Mouse (Mus musculus): Measurements from ENCODE around the gene Ccdc92. TPM values are rescaled to one million over a fixed set of nuclear protein-coding genes. Genes with fewer than 3 reads are reported as not detected.

The Ccdc92 gene
- total RNA-seq, 2 experiments from 2014 or later = 0.74 to 0.81 TPM

DNA sequence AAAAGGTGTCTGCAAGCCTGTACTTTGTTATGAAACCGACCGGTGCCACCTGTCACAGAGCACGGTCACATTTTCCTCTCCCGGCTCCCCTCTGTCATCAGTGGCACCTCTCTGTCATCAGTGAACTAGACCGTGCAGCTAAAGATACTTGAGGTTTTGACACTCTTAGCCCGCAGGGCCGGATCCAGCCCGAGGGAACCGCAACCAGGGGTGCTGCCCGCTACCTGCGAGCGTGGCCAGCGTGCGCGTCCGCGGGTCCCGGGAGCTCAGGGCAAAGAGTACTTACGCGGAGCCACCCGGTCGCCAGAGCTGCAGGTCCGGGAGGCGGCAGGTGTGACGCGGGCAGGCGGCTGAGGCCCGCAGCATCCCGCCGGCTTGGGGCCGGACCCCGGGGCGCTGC lies 761 bp downstream of the Ccdc92 start:
- intact Hi-C loops (cut with DNase I) = no loop called here
- no peak for DNase-seq

DNA sequence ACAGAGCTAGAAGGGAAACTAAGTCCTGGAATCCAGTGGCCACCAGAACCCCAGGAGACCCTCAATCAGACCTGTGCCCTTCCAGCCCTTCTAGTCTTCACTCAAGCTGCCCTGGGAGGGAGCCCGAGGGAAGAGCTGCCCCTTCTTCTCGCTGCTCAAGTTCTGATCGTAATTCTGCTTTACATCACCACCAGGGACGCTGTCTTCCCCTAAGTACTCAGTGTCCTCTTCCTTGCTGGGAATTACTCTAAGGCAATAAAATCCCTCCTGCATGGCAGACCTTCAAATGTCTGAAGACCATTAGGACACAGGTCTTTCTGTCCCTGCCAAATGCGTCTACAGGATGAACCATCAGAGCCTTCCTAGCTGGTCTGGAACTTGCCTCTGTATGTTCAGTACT lies 2.2 kb downstream of the Ccdc92 start:
- DNase-seq = no peak
- intact Hi-C loops (cut with DNase I) = no loop called here

DNA sequence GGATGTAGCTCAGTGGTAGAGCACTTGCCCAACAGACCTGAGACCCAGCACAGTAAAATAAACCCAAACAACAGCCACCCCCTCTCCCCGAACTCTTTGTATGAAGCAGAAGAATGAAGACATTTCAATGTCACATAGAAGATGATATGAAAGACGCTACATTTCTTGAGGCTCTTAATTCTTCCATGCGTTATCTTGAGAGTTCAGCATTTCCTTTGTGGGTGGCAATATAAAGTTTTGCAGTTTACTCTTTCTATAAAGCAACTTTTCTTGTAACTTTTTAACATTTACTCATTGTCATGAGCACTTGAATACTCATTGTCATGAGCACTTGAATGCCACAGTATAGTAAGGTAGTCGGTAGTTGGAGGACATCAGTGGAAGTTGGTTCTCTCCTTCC lies 8.0 kb downstream of the Ccdc92 start:
- no peak for DNase-seq
- intact Hi-C loops (cut with DNase I) = no loop called here

DNA sequence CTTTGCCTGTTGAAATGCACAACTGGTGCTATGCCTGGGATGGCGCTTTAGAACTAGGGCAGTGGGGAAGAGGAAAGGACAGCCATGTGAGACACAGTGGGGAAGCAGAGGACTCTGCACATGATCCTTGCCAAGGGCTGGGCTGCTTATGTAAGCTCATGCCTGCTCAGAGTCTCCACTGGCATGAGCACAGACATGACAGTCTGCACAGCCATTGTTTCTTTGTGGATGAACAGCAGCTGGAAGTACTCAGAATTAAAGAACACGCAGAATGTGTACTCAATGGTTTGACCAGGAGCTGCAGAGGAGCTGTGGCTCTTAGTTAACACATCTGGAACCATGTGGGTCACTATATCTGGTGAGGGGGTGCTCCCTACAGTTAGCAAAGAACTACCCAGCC lies 9.1 kb downstream of the Ccdc92 start:
- peak in 1 of 2 experiments; percentile 16 for DNase-seq
- intact Hi-C loops (cut with DNase I) = no loop called here

DNA sequence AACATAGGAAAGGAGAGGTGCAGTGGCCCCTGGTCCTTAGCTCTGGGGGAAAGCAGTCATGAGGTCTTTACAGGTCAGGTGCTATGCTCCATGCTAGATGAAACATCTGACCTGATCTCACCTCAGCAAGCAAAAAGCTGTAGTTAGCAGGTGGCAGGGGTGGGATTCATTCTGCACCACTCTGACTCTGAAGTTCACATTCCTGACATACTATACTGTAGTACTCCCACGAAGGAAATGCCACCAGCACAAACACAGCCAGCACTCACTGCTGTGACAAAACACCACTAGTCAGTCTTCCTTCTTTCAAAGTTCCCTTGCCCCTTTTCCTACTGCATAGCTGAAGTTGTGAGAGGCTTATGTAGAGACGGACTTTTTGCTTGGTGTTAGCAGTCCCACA lies 9.9 kb downstream of the Ccdc92 start:
- intact Hi-C loops (cut with DNase I) = no loop called here
- DNase-seq = no peak

DNA sequence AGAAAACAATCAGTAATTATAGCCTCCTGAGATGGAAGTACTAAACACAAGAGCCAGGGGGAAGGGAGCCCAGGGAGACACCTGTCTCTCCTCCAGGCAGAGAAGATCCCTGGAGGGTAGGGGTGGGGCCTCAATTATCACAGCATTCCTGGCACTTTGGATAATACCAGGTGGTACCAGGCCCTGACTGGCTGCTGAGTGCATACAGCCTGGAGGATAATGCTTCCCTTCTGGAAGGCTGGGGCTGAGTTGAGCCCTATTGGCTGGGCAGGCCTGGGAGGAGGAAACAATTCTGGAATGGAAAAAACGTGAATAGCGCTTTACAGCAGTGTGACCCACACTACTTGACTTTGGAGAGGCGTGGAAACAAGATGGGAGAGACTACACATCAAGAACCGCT lies 10.7 kb downstream of the Ccdc92 start:
- no peak for DNase-seq
- intact Hi-C loops (cut with DNase I) = no loop called here

DNA sequence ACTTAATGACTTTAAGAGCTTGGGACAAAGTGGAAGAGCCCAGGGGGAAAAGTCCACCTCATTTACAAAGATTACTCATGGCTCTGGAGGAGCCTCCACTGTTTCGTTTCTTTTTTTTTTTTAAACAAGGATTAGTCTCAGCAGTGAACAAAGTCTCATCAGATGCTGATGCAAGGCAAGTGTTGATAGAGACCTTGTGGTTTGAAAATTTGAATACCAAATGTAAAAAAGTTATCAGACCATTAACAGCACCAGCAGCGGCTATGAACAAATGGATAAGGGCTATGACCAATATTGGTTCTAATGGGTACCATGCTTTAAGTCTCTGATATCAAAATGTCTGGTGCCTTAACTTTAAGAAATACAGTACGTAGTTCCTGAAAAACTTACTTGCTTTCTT lies 13.2 kb downstream of the Ccdc92 start:
- no peak for DNase-seq
- intact Hi-C loops (cut with DNase I) = no loop called here

DNA sequence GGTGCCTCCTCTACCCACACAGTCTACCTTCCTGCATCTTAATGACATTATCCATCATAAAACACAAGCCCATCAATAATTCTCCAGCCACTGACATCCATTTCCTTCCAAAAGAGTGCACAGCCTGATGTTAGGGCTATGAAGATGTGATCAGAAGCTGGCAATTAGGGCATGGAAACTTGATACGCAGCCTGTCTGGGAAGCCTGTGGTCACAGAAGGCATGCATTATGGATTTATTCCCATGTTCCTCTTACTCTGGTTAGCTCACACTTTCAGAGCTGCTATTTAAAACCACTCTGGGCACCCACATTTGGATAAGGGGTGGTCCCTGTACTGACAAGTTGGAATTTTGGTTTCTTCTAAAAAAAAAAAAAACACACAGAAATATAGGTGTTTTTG lies 15.2 kb downstream of the Ccdc92 start:
- intact Hi-C loops (cut with DNase I) = no loop called here
- no peak for DNase-seq

DNA sequence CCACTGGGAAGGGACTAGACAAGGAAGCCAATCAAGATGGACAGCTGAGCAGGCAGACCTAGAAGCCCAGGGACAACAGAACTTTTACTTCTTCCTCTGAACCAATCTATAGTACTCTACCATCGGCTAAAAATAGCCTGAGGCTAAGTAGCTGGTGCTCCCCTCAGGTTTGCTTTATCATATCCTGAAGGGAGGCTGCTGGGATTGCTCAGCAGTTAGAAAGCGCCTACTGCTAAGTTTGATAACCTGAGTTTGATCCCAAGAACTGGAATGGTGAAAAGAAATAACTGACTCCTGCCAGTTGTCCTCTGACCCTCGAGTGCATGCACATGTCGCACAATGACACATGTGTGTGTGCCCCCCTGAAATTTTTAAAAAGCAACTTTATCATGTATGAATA lies 17.3 kb downstream of the Ccdc92 start:
- DNase-seq = no peak
- intact Hi-C loops (cut with DNase I) = no loop called here

DNA sequence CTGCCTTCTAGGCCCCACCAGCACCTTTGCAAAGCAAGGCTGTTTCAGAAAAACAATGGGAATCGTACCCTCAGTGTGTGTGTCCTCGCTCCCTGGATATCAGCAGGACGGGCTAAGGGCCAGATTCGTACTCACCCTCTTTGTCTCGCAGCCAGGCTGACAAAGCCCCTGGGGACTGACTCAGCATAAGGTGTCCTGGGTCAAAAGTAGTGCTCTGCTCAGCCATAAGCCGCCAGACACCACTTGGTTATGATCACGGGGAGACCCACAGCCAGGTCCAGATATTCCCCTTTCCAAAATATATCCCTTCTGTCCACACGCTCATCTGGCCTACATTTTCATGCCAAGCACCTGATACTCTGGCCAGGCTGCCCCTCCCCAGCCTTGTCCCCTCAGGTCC lies 18.8 kb downstream of the Ccdc92 start:
- intact Hi-C loops (cut with DNase I) = no loop called here
- peak; percentile 33 to 40 for DNase-seq

DNA sequence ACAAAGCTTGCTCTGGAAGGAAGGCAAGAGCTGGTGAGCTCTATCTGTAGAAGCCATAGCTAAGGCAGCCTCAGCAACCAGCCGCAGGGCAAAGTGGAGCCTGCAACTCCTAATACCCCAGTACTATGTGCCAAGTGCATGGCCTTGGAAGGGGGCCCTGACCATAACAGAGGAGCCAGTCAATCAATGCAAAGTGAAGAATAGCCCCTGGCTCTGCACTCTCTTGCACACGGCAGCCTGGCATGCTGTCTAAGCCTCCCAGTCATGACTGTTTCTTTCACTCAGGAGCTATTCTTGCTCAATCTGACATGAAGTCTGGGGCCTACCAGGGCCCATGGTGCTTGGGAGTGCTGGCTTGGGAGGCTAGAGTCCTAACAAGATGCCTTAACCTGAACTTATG lies 21.6 kb downstream of the Ccdc92 start:
- intact Hi-C loops (cut with DNase I) = no loop called here
- DNase-seq = no peak

DNA sequence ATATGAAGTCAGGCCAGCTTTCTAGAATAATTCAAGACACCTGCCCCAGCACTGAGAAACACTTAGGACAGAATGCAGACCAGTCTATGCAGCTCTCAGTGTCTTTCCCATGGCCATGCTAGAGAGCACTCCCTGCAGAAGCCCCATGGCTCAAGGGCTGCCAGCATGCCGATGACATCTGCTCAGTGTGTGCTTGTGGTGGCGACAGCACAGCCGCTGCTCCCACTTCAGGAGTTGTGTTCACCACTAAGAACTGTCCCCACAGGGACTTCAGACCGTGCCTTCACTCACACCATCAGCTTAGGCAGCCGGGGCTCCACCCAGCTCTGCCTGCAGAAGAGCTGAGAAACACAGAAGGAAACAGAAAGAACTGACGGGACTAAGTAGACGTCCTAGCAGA lies 22.0 kb downstream of the Ccdc92 start:
- intact Hi-C loops (cut with DNase I) = no loop called here
- peak; percentile 14 to 41 for DNase-seq

DNA sequence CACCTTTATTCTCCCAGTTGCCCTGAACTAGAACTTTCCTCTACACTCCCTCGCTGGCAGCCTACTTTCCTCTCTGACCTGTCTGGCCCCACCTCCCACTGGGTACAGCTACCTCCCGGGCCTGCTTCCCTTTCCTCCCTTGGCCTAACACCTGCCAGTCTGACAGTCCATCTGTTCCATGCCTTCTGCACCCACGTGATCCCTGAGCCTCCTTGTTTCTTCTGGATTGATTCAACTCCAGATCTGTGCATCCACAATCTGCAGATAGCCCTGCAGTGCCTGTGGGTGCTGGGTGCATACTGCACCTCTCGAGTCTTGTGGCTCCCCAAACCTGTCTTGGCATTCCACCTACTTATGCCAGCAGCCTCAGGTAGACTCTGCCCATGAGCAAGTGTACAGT lies 25.6 kb downstream of the Ccdc92 start:
- no peak for DNase-seq
- intact Hi-C loops (cut with DNase I) = no loop called here

DNA sequence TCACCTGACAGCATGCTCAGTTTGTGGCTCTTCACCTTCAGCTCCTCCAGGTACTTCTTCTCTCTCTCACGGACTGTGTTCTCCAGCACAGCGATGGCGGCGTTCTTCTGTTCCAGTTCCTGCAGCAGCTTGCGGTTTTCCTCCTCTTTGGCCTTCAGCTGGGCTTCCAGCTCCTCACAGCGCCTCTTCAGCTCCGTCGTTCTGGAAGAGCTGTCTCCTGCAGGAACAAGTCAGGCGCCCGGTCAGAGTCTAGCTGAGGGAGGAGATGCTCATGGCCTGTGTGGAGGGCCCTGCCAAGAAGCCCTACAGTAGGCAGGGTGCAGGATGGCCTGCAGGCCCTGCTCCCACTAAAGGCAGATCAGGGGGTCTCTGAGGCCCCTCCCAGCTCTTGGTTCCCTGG lies 26.1 kb downstream of the Ccdc92 start:
- DNase-seq = no peak
- intact Hi-C loops (cut with DNase I) = no loop called here

DNA sequence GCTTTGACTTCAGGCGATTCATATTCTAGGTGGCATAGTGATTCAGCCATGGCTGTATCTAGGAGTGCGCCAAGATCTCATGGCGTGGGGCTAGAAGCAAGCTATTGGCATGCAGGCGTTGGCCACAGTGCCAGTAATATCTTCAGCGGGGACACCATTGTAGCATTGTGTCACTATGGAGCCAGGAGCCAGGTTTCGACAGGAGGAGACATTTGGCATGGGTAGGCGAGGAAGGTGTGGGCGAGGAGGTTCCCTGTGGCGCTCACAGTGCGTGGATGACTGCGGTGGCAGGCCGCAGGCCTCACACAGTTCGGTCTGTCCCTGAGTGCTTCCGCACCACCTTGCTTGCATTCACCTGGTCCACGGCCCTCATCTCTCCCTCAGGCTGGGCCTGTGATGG lies 27.0 kb downstream of the Ccdc92 start:
- DNase-seq = no peak
- intact Hi-C loops (cut with DNase I) = no loop called here

DNA sequence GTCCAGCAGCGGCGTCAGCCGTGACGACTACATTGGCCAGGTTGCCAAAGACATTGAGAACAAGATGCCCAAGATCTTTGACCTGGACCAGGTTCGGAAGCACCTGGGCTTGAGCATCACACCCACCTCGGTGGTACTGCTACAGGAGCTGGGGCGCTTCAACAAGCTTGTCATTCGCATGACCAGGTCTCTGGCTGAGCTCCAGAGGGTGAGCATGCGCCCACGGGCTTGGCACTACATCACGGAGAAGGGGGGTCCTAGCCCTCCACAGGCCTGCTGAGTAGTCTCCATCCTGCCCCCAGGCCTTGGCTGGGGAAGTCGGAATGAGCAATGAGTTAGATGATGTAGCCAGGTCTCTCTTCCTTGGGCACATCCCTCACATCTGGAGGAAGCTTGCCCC lies 31.9 kb downstream of the Ccdc92 start:
- intact Hi-C loops (cut with DNase I) = no loop called here
- DNase-seq = no peak

DNA sequence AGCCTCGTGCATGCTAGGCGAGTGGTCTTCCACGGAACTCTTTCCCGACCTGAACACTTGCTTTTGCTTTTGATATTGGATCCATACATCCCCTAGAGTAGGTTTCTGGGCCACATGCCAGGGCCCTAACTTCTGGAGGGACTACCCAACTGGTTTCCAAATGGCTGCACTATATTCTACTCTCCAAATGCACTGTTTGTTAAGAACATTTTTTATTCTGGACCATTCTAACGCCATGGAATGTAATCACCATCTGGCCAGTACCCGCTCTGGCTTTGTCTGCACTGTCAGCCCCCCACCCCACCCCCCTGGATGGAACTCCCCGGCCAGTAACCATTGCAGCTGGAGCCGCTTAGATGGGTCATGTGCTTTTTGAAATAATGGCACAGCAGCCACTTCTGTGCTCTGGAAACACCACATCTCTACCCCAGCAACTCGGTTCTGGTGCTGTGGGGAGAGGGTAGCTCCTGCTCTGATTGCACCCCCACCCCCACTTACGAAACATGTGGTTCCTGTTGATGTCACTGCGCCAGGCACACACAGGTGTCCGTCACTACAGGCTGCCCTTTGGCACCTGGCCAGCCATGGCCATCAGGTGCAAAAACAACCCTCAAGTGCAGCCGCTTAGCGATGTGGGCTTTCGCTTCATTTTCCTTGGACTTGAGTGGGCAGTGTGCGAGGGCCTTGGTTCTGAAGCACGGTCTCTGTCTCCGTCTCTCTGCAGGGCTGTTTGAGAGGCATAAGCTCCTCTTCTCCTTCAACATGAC lies 39.9 kb downstream of the Ccdc92 start:
- DNase-seq = no peak
- intact Hi-C loops (cut with DNase I) = no loop called here

DNA sequence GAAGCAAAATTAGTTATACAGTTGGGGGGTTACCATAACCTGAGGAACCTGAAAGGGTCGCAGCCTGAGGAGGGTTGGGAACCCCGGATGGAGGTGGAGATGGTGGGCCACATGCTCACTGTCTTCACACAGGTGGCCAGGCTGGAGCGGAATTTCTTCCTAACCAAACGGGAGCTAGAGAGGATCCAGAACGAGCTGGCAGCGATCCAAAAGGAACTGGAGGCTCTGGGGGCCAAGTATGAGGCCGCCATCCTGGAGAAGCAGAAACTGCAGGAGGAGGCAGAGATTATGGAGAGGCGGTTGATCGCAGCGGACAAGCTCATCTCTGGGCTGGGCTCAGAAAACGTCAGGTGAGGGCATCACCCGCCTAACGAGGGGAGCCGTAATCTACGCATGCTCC lies 45.2 kb downstream of the Ccdc92 start:
- intact Hi-C loops (cut with DNase I) = no loop called here
- DNase-seq = no peak

DNA sequence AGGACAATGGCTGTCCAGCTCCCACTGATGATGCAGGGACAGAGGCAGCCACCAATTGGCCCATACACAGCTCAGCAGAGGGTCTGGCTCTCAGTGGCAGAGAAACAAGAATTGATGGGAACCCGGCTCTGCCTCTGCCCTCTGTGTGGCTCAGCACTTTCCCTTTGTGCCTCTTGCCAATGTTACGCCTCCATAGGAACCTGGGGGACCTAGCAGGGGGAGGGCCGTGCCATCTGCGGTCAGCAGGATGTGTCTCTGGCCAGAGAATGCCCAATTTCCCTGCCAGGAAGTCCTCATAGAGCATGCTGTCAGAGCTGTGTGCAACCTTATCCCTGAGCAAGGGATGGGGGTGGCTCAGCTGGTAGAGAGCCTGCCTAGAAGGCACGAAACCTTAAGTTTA lies 47.4 kb downstream of the Ccdc92 start:
- intact Hi-C loops (cut with DNase I) = no loop called here
- DNase-seq = no peak

DNA sequence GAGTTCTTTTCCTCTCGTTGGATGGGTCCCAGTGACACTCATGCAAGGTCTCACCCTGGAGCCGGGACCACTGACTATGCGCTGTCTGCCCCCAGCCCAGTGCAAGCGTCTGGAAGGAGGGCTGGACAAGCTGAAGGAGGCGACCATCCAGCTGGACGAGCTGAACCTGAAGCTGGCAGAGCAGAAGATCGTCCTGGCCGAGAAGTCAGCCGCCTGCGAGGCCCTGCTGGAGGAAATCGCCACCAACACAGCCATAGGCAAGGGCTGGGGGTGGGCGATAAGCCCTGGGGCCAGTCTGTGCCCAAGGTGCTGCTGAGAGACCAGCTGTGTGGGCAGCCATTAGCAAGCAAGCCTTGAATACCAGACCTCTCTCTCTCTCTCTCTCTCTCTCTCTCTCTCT lies 49.8 kb downstream of the Ccdc92 start:
- intact Hi-C loops (cut with DNase I) = no loop called here

DNA sequence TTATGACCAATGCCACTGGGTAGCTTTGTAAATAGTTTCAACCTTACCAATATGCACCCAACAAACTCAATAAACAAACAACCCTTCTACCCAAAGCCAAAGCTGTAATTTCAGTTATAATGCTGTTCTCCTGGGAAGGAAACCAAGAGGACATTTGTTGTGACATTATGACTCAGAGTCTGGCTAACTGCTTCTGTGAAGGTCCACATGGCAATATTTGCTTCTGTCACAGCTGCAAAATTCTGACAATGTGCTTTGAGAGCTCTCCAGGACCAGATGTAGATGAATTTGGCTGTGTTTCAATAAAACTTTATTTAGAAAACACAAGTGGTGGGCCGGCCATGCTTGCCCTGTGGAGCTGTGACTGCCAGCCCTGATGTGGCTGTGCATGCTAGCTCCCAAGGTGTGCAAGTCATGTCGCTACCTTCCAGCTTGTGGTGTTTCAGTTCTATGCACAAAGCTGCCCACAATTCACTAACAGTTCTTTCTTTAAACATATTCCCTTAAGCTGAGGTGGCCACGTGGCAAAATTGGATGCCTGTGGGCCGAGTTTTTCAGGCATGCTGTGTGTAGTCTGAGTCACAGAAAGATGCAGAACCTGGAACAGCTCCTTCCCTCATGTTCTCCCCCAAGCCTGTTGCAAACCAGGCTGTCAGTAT lies 52.4 kb downstream of the Ccdc92 start:
- intact Hi-C loops (cut with DNase I) = no loop called here
- peak; percentile 43 to 50 for DNase-seq

More for the DNA sequence above, 49.8 kb downstream of the Ccdc92 start:
- DNase-seq = no peak

DNA sequence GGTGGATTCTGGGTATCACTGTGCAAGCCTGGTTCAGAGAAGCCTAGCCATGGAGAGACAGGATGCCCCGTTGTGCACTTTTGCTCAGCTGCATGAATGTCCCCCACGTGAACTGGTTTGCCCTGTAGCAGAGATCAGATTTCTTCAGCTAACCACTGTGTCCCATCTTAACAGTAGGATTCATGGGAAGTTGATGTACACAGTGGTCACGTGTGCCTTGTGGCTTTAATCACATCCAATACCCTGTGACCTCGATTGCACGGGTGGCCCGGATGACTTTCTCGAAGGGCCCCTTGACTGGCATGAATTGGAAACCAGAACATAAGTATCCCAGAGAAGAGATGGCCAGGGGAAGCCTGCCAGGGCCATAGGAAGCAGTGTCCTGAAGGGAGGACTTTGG lies 70.1 kb downstream of the Ccdc92 start:
- no peak for DNase-seq

DNA sequence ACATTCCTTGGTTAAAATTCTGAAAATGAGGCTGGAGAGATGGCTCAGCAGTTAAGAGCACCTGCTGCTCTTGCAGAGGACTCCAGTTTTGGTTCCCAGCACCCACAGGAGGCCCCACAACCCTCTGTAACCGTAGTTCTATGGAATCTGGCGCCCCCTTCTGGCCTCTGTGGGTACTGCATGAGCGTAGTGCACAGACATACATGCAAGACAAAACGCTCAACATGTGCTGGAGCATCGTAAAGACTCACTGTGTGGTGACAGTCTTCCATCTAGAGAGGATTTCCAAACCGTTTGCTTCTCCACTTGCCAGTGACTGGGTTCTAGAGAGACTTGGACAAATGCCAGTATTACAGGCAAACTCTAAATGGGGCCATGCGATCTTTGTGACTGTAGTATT lies 76.6 kb downstream of the Ccdc92 start:
- intact Hi-C loops (cut with DNase I) = no loop called here
- no peak for DNase-seq

More for the DNA sequence above, 70.1 kb downstream of the Ccdc92 start:
- intact Hi-C loops (cut with DNase I) = no loop called here

Measured in heart, postnatal 10 days (tissue).